Mouse (Mus musculus): Measurements from ENCODE around the gene Hspa5. TPM values are rescaled to one million over a fixed set of nuclear protein-coding genes. Genes with fewer than 3 reads are reported as not detected.
"Not testable (repeated sequence)": the region's sequence is repeated elsewhere in the genome, so short reads cannot be mapped to it uniquely, and the experiment has no call there.

Hspa5 gene
- polyA plus RNA-seq, 1 experiment from 2014 or later, result 931 TPM

DNA sequence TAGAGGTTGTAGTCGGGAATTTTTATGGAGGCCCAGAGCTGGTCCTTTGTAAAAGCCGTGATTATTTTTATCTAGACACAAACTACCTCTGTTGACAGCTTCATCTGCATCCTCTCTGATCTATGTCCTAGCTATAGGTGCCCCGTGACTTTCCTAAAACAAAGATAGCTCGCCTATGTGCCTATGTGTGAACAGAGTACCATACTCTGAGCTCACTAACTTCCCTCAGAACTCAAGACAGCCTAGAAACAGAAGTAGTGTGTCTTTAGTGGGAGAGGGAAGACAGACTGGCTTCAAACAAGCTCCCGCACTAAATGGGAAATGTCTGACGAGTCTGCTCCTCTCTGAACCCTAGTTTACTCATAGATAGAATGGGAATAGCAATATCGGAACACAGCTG, 28.6 kb downstream of the Hspa5 start:
- 79% methylated on average over 7 of the region's 7 CpGs for WGBS
- DNase-seq (ENCODE audit: low spot score), result no peak
- no peak overlapping the region for H3K4me3 ChIP-seq (ENCODE audit: low read depth, low read length)

DNA sequence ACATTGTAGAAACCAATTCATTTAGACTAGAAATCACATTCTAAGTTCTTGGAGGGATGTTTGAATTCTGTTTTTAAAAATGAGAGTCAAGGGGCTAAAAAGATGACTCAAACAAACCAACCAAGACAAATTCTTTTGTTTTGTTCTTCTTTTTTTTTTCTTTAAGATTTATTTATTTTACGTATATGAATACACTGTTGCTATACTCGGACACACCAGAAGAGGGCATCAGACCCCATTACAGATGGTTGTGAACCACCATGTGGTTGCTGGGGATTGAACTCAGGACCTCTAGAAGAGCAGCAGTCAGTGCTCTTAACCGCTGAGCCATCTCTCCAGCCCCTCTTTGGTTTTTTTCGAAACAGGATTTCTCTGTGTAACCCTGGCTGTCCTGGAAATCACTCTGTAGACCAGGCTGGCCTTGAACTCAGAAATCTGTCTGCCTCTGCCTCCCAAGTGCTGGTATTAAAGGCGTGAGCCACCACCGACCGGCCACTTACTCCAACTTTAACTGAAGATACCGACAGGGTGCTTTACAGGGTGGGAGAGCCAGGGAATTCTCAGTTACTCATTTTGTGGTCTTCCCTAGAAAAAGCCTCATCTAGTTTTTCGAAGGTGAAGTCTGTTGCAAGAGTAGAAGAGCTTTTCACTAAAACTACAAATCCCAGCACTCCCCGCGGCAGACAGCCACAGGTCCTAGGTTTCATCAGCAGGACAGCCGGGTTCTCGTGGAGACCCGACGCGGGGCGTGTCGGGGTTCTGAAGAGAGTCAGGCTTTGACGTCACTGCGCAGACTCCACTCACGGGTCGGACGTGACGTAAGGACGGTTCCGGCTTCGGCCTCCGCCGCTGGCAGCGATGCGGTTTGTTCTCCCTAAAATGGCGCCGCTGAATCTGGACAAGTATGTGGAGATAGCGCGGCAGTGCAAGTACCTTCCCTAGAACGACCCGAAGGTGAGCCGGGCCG, 30.0 kb downstream of the Hspa5 start:
- ATAC-seq (ENCODE audit: insufficient read depth, low FRiP score, low TSS enrichment), result peak; percentile 95
- H3K36me3 ChIP-seq (ENCODE audit: control insufficient read depth, insufficient read depth, low read length), result no peaks in the 10 kb centered on the region
- peak overlapping the region; percentile 54 for H3K4me3 ChIP-seq (ENCODE audit: low read depth, low read length)
- H3K9ac ChIP-seq (ENCODE audit: low read length), result peak overlapping the region; percentile 69
- no peaks in the 10 kb centered on the region for H3K9me3 ChIP-seq (ENCODE audit: control insufficient read depth, low read length)
- H3K27ac ChIP-seq (ENCODE audit: low read depth, low read length), result peak overlapping the region; percentile 77
- no peaks in the 10 kb centered on the region for H3K27me3 ChIP-seq (ENCODE audit: control insufficient read depth, insufficient read depth, low read length)
- peak; percentile 99 for DNase-seq (ENCODE audit: low spot score)
- peak overlapping the region; percentile 19; the same call in 1 of the 2 replicates for H3K4me2 ChIP-seq (ENCODE audit: low read depth)
- 4% methylated on average over 39 of the region's 39 CpGs for WGBS
- H3K4me1 ChIP-seq (ENCODE audit: control insufficient read depth, insufficient read depth, low read length), result peaks cover 5% of the 10 kb centered on the region; the same call in 1 of the 2 replicates

More for the DNA sequence above, 28.6 kb downstream of the Hspa5 start:
- H3K27me3 ChIP-seq (ENCODE audit: control insufficient read depth, insufficient read depth, low read length), result no peaks in the 10 kb centered on the region
- ATAC-seq (ENCODE audit: insufficient read depth, low FRiP score, low TSS enrichment), result no peak
- no peak overlapping the region for H3K4me2 ChIP-seq (ENCODE audit: low read depth)
- no peak overlapping the region; the same call in 1 of the 2 replicates for H3K9ac ChIP-seq (ENCODE audit: low read length)
- H3K27ac ChIP-seq (ENCODE audit: low read depth, low read length), result no peak overlapping the region
- H3K9me3 ChIP-seq (ENCODE audit: control insufficient read depth, low read length), result no peaks in the 10 kb centered on the region
- H3K4me1 ChIP-seq (ENCODE audit: control insufficient read depth, insufficient read depth, low read length), result peaks cover 5% of the 10 kb centered on the region; the same call in 1 of the 2 replicates
- no peaks in the 10 kb centered on the region for H3K36me3 ChIP-seq (ENCODE audit: control insufficient read depth, insufficient read depth, low read length)

DNA sequence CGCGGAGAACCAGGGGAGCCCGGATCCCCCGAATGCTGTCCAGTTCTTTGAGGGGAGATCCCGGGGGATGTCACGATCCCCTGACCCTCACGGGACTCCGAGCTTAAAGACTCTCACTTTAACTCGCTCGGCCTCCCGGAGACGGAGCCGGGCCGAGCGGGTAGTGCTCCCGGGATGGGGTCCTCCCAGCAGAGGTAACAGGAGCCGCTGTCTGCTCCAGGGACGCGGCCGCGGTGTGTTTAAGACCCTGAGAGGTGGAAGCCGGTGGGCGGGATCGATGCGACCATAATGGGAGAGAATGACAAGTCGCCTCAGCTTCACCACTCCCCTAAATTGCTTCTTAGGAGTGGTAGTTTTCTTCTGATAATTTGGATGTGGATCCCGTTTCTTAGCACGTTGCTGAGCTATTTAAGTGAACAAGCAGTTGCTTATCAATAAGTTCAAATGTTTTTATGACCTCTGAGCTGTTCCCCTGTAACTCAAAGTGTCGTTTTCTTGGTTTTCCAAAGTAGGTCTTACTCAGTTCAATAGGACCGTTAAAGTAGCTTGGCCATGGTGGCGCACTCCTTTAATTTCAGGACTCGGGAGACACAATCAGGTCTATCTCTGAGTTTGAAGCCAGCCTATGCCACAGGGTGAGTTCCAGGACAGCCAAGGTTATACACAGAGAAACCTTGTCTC, 30.9 kb downstream of the Hspa5 start:
- H3K27me3 ChIP-seq (ENCODE audit: control insufficient read depth, insufficient read depth, low read length); H3K36me3 ChIP-seq (ENCODE audit: control insufficient read depth, insufficient read depth, low read length); H3K4me1 ChIP-seq (ENCODE audit: control insufficient read depth, insufficient read depth, low read length); H3K9me3 ChIP-seq (ENCODE audit: control insufficient read depth, low read length): not testable (repeated sequence)
- peak overlapping the region; percentile 71 for H3K4me2 ChIP-seq (ENCODE audit: low read depth)
- H3K9ac ChIP-seq (ENCODE audit: low read length), result peak overlapping the region; percentile 69
- H3K4me3 ChIP-seq (ENCODE audit: low read depth, low read length), result peak overlapping the region; percentile 54
- DNase-seq (ENCODE audit: low spot score) (peak; percentile 28), ATAC-seq (ENCODE audit: insufficient read depth, low FRiP score, low TSS enrichment) (peak; percentile 63)
- H3K27ac ChIP-seq (ENCODE audit: low read depth, low read length), result peak overlapping the region; percentile 77
- under 1% methylated on average over 19 of the region's 32 CpGs for WGBS

DNA sequence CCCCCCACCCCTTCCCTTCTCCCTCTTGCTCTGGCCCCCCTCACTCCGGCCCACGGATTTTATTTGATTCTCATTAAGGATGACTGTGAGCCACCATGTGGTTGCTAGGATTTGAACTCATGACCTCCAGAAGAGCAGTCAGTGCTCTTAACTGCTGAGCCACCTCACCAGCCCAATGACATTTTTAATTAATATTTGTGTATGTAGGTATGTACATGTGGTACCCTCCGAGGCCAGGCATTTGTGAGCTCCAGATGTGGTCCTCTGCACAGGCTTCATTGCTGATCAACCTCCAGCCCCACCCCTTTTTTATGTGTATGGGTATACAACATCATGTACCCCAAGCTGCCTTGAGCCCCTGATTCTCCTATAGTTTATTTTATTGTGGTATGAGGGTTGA, 32.0 kb downstream of the Hspa5 start:
- Histone ChIP-seq H3K4me1 (ENCODE audit: control insufficient read depth, insufficient read depth, low read length) (peaks cover 5% of the 10 kb centered on the region; the same call in 1 of the 2 replicates), H3K27me3 (ENCODE audit: control insufficient read depth, insufficient read depth, low read length) (no peaks in the 10 kb centered on the region), H3K27ac (ENCODE audit: low read depth, low read length) (no peak overlapping the region), H3K9me3 (ENCODE audit: control insufficient read depth, low read length) (no peaks in the 10 kb centered on the region), H3K9ac (ENCODE audit: low read length) (no peak overlapping the region), H3K4me3 (ENCODE audit: low read depth, low read length) (no peak overlapping the region), H3K36me3 (ENCODE audit: control insufficient read depth, insufficient read depth, low read length) (no peaks in the 10 kb centered on the region), H3K4me2 (ENCODE audit: low read depth) (peak overlapping the region; percentile 19; the same call in 1 of the 2 replicates)
- 78% methylated on average over 3 of the region's 3 CpGs for WGBS
- no peak for DNase-seq (ENCODE audit: low spot score)
- ATAC-seq (ENCODE audit: insufficient read depth, low FRiP score, low TSS enrichment), result no peak

DNA sequence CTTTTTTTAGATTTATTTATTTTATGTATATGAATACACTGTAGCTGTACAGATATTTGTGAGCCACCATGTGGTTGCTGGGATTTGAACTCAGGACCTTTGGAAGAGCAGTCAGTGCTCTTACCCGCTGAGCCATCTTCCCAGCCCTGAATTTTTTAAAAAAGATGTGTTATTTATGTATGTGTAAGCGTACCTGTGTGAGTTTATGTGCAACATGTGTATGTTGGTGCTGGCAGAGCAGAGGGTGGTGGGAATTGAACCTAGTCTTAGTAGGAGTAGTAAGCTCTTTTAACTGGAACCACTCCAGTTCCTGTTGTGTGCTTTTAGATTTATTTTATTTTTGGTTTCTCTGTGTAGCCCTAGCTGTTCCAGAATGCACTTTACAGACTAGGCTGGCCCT, 32.4 kb downstream of the Hspa5 start:
- Histone ChIP-seq H3K4me2 (ENCODE audit: low read depth) (no peak overlapping the region), H3K27ac (ENCODE audit: low read depth, low read length) (no peak overlapping the region), H3K9ac (ENCODE audit: low read length) (no peak overlapping the region), H3K4me1 (ENCODE audit: control insufficient read depth, insufficient read depth, low read length) (peaks cover 5% of the 10 kb centered on the region; the same call in 1 of the 2 replicates), H3K4me3 (ENCODE audit: low read depth, low read length) (no peak overlapping the region), H3K9me3 (ENCODE audit: control insufficient read depth, low read length) (no peaks in the 10 kb centered on the region), H3K27me3 (ENCODE audit: control insufficient read depth, insufficient read depth, low read length) (no peaks in the 10 kb centered on the region), H3K36me3 (ENCODE audit: control insufficient read depth, insufficient read depth, low read length) (no peaks in the 10 kb centered on the region)
- WGBS, result 97% methylated on average over 2 of the region's 2 CpGs
- no peak for ATAC-seq (ENCODE audit: insufficient read depth, low FRiP score, low TSS enrichment)
- DNase-seq (ENCODE audit: low spot score), result no peak

DNA sequence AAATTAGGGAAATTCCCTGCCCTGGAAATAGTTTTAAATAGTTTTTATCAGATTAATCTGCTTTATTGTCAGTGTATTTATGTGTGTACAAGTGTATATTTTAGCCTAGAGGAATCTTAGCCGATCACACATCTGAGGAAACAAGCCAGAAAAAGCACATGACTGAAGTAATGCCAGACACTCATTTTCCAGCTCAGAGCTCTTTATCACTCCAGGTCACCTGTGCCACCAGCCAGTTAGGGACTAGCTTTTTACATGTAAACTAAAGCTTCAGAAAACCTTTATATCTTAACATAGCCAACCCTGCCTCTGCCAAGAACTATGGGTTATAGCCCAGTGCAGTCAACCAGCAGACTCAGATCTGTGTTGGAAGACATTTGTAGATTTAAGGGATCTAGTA, 33.0 kb downstream of the Hspa5 start:
- H3K36me3 ChIP-seq (ENCODE audit: control insufficient read depth, insufficient read depth, low read length), result no peaks in the 10 kb centered on the region
- H3K4me2 ChIP-seq (ENCODE audit: low read depth), result no peak overlapping the region
- H3K4me1 ChIP-seq (ENCODE audit: control insufficient read depth, insufficient read depth, low read length), result peaks cover 5% of the 10 kb centered on the region; the same call in 1 of the 2 replicates
- ATAC-seq (ENCODE audit: insufficient read depth, low FRiP score, low TSS enrichment) (no peak), DNase-seq (ENCODE audit: low spot score) (no peak)
- no peaks in the 10 kb centered on the region for H3K27me3 ChIP-seq (ENCODE audit: control insufficient read depth, insufficient read depth, low read length)
- WGBS, result 97% methylated on average over 1 of the region's 1 CpGs
- no peak overlapping the region for H3K9ac ChIP-seq (ENCODE audit: low read length)
- no peak overlapping the region for H3K27ac ChIP-seq (ENCODE audit: low read depth, low read length)
- no peak overlapping the region for H3K4me3 ChIP-seq (ENCODE audit: low read depth, low read length)
- no peaks in the 10 kb centered on the region for H3K9me3 ChIP-seq (ENCODE audit: control insufficient read depth, low read length)

DNA sequence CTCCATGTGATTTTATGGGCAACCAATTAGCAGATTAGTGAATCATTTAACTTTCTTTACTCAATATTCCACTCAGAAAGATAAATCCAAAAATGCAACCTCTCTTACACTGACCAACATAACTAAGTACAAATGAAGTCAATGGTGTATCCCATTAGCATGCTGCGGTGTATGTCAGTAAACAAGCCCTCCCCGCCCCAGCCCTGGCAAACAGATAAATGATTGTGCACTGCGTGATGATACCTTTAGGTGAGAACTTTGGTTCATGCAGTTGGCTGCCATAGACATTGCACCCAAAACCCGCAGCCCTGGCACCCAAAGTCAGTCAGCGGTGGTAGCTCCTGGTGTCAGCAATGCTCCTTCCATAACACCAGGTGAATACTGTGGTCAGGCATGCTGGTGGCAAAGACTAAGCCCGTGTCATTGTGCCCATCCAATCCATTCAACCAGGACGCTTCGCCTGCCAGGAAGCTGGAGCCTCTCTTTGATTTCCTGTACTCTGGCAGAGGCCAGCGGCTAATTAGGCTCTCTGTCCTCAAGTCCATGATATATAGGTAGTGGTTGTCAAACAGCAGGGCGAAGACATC, 33.7 kb downstream of the Hspa5 start:
- H3K27me3 ChIP-seq (ENCODE audit: control insufficient read depth, insufficient read depth, low read length), result no peaks in the 10 kb centered on the region

DNA sequence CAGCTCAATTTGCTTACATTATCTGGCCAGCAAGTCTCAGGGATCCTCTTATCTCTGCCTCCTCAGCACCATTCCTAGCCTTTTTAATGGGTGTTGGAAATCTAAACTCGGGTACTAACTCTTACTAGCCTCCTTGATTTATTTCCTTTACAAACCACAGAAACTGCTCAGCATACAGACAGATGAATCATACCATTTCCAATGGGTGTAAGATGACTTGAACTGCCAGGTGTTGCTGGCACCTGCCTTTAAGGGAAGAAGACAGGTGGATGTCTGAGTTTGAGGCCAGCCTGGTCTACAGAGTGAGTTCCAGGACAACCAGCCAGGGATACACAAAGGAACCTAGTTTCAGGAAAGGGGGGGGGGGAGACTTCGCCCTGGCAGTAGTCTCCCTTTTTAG, 36.3 kb downstream of the Hspa5 start:
- ATAC-seq (ENCODE audit: insufficient read depth, low FRiP score, low TSS enrichment) (no peak), DNase-seq (ENCODE audit: low spot score) (no peak)
- Histone ChIP-seq H3K36me3 (ENCODE audit: control insufficient read depth, insufficient read depth, low read length) (peaks cover 2% of the 10 kb centered on the region; the same call in 1 of the 2 replicates), H3K4me3 (ENCODE audit: low read depth, low read length) (no peak overlapping the region), H3K9ac (ENCODE audit: low read length) (no peak overlapping the region), H3K27ac (ENCODE audit: low read depth, low read length) (no peak overlapping the region), H3K9me3 (ENCODE audit: control insufficient read depth, low read length) (no peaks in the 10 kb centered on the region), H3K4me2 (ENCODE audit: low read depth) (no peak overlapping the region), H3K4me1 (ENCODE audit: control insufficient read depth, insufficient read depth, low read length) (peaks cover 5% of the 10 kb centered on the region; the same call in 1 of the 2 replicates), H3K27me3 (ENCODE audit: control insufficient read depth, insufficient read depth, low read length) (no peaks in the 10 kb centered on the region)
- whole genome bisulfite sequencing, result 88% methylated on average over 2 of the region's 2 CpGs

More for the DNA sequence above, 33.7 kb downstream of the Hspa5 start:
- Histone ChIP-seq H3K4me1 (ENCODE audit: control insufficient read depth, insufficient read depth, low read length) (peaks cover 5% of the 10 kb centered on the region; the same call in 1 of the 2 replicates), H3K36me3 (ENCODE audit: control insufficient read depth, insufficient read depth, low read length) (no peaks in the 10 kb centered on the region), H3K9me3 (ENCODE audit: control insufficient read depth, low read length) (no peaks in the 10 kb centered on the region), H3K9ac (ENCODE audit: low read length) (no peak overlapping the region), H3K27ac (ENCODE audit: low read depth, low read length) (no peak overlapping the region), H3K4me2 (ENCODE audit: low read depth) (no peak overlapping the region), H3K4me3 (ENCODE audit: low read depth, low read length) (no peak overlapping the region)
- DNase-seq (ENCODE audit: low spot score) (no peak), ATAC-seq (ENCODE audit: insufficient read depth, low FRiP score, low TSS enrichment) (no peak)
- 91% methylated on average over 10 of the region's 10 CpGs for WGBS

Data from neural tube, embryonic 11.5 days (tissue).